Mouse (Mus musculus) left cerebral cortex, adult 8-10 months (tissue): ENCODE measurements around the gene Htra1. TPM values are rescaled to one million over a fixed set of nuclear protein-coding genes. Genes with fewer than 3 reads are reported as not detected.

Experiments
- DNase-seq, 2 experiments: peaks; one replicate each; pipeline ENCODE4 v3.0.0; 2022; ENCODE audit warnings: low spot score in 2 of 2
- total RNA-seq, 4 experiments: library from RNA; stranded (reverse); gene quantifications; 2 replicates each; pipeline ENCODE4 v1.2.4; 2022

Htra1 gene
- total RNA-seq, 4 experiments from 2014 or later = 156 to 180 (median 161) TPM

GRCm38 (mm10) chr7:130934654-130935053 is 1.3 kb upstream of the Htra1 start:
- no peak for DNase-seq

- no peak for DNase-seq
Measured at GRCm38 (mm10) chr7:130935421-130935792, 504 bp upstream of the Htra1 start.

- DNase-seq = no peak
Measured at GRCm38 (mm10) chr7:130936472-130936951, 601 bp downstream of the Htra1 start.

- no peak for DNase-seq
Measured at GRCm38 (mm10) chr7:130937266-130937841, 1.4 kb downstream of the Htra1 start.

- DNase-seq = no peak
Measured at GRCm38 (mm10) chr7:130938005-130938404, 2.1 kb downstream of the Htra1 start.

GRCm38 (mm10) chr7:130938896-130939295 is 3.0 kb downstream of the Htra1 start:
- no peak for DNase-seq

- DNase-seq = no peak
Measured at GRCm38 (mm10) chr7:130940733-130941132, 4.8 kb downstream of the Htra1 start.

GRCm38 (mm10) chr7:130943280-130943895 is 7.5 kb downstream of the Htra1 start:
- DNase-seq = no peak

GRCm38 (mm10) chr7:130944766-130945475 is 9.0 kb downstream of the Htra1 start:
- DNase-seq = no peak

- no peak for DNase-seq
Measured at GRCm38 (mm10) chr7:130945730-130946129, 9.8 kb downstream of the Htra1 start.

- no peak for DNase-seq
Measured at GRCm38 (mm10) chr7:130946303-130946702, 10.4 kb downstream of the Htra1 start.

- no peak for DNase-seq
Measured at GRCm38 (mm10) chr7:130948563-130949208, 12.8 kb downstream of the Htra1 start.

GRCm38 (mm10) chr7:130949331-130949751 is 13.4 kb downstream of the Htra1 start:
- DNase-seq = peak in 1 of 2 experiments; percentile 51

GRCm38 (mm10) chr7:130950482-130950881 is 14.6 kb downstream of the Htra1 start:
- no peak for DNase-seq

- no peak for DNase-seq
Measured at GRCm38 (mm10) chr7:130951004-130951403, 15.1 kb downstream of the Htra1 start.

- DNase-seq = no peak
Measured at GRCm38 (mm10) chr7:130953376-130953775, 17.5 kb downstream of the Htra1 start.

GRCm38 (mm10) chr7:130954177-130954601 is 18.3 kb downstream of the Htra1 start:
- no peak for DNase-seq

- DNase-seq = no peak
Measured at GRCm38 (mm10) chr7:130958551-130958950, 22.6 kb downstream of the Htra1 start.

- peak in 1 of 2 experiments; percentile 56 for DNase-seq
Measured at GRCm38 (mm10) chr7:130959868-130960267, 24.0 kb downstream of the Htra1 start.

GRCm38 (mm10) chr7:130961429-130961828 is 25.5 kb downstream of the Htra1 start:
- DNase-seq = no peak

GRCm38 (mm10) chr7:130964686-130965085 is 28.8 kb downstream of the Htra1 start:
- DNase-seq = no peak

- no peak for DNase-seq
Measured at GRCm38 (mm10) chr7:130965396-130965795, 29.5 kb downstream of the Htra1 start.
